Mouse (Mus musculus): ENCODE measurements at regions not wholly inside any gene's neighbourhood (a gene's known extent, or its start where the extent isn't known, plus 50 kb on each side); places are given as distances from the start of the nearest gene placed in this dataset.

DNA sequence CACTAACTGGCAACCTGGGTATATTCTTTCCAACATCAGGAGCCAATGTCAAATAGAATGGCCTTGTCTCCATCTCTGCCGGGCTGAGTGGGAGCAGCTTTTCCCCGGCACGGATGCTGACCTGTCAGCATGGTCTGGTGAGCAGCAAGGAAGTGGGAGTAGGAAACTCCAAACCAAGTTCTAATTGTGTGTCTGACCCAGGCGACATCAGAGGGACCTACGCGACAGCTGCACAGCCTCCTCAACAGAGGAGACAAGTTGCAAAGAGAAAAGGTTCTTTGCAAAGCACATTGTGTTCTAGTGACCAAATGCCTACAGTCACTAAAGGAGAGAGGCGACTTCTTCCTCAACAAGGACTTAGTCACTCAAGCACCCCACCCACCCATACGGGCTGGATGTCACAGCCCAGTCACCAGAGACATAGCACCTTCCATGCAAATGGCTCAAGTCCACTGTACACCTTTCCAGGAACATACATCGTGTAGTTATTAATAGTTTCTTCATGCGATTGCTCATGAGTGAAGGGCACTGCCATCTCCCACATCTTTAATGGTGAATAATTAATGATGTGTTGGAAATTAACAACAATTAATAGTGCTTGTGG, 334.8 kb upstream of the Hnrnpa3 start:
- DNase-seq (ENCODE audit: low read depth, low spot score) = no peak

DNA sequence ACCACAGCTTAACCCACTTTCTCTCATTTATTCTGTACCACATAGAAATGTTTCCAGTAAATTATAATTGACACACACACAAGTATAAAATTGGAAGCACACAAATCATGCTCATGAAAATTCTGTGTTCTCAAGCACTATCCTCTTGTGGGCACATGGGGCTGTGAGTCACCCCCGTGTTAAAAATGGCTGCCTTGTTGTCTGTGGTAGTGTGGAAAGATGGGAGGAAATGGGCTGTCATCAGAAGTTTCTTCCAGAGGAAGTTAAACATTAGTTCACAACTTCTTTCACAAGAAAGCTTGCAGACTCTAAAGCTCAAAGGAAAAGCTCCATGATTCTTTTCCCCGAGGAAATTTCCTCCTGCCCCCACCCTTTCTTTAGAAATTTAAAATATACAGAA, 329.5 kb upstream of the Hnrnpa3 start:
- no peak for DNase-seq (ENCODE audit: low read depth, low spot score)

DNA sequence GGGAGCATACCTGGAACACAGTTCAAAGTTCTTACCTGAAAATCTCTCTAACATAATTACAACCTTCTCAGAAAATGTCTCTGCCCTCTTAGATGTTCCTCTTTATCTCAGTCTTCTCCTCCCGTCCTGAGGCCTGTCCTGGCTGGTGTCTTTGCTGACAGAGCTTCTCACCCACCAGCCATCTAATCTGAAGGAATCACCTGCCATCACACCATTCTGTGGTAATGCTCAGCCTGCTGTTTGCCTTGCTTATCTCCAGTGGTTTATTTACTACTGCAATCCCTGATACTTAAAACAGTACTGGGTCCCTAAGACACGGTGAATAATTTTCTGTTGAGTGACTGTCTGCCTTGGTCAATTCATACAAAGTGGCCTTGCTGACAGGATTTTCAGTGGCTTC, 317.8 kb upstream of the Hnrnpa3 start:
- DNase-seq (ENCODE audit: low read depth, low spot score) = no peak

- no peak for DNase-seq (ENCODE audit: low read depth, low spot score)
These were observed 317.3 kb upstream of the Hnrnpa3 start for GRCm38 (mm10) chr2:75341726-75342280.

DNA sequence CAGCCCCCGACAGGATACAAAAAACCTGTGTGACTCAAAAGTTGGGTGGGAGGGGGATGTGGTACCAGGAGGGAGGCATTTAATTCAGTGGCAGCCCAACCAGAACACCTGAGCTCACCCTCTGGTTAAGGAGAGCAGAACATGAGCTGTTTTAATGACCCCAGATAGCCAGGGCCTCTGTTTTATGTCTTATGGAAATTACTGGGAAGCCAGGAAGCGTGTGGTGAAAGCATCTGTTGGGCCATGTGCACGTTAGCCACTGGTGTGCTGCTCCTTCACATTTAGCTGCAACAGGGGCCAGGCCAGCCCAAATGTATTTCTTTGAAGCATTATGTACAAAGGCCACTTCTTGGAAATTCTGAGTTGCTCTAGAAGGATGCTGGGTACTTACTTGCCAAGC, 308.2 kb upstream of the Hnrnpa3 start:
- DNase-seq (ENCODE audit: low read depth, low spot score) = no peak

DNA sequence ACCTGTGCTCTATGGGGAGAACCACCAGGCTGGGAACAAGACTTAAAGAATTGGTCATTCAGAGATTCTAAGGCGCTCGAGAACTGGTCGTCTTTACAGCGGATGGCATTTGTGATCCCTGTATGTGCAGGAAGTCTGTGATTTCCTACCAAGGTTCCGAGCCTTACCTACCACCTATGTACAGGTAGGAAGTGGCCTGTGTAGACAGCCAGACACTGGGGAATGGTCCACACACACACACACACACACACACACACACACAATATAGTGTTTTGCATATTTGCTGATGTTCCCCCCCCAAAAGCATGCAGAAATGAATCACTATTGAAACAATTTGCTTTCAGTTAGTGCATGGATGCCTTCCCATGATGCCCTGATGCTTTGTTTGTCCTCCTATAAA, 307.1 kb upstream of the Hnrnpa3 start:
- DNase-seq (ENCODE audit: low read depth, low spot score) = no peak

GRCm38 (mm10) chr2:75352564-75352963, 306.5 kb upstream of the Hnrnpa3 start:
- peak; percentile 12 for DNase-seq (ENCODE audit: low read depth, low spot score)

DNA sequence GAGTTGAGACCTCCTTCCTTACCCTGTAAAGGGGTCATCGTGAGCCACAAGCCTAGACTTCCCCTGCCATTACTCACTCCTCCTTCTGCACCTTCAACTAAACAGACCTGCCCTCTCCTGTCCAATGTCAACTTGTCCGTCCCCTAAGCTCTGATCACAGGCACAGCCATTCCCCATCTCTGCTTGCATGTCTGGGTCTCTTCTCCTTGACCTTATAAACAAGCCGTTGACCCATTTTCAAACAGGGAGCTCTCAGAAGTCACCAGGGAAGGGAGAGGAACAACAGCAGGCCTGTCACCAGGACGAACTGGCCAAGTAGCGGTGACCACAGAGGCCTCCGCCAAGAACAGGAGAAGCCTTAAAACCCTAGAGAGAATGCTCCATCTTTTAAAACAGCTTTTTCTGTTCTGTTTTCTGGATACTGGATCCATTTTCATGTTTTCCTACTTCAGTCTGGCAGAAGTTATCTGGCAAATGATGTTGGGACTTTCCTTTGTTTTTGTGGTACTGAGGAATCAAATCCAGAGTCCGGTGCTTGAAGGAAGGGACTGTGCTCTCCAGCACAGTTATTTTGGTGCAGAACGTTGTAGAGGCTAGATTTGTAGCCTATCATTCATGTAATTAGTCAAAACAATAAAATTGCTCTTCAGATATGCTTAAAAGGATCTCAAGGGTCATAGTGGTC, 302.2 kb upstream of the Hnrnpa3 start:
- no peak for DNase-seq (ENCODE audit: low read depth, low spot score)

GRCm38 (mm10) chr2:75357516-75357915, 301.5 kb upstream of the Hnrnpa3 start:
- no peak for DNase-seq (ENCODE audit: low read depth, low spot score)

DNA sequence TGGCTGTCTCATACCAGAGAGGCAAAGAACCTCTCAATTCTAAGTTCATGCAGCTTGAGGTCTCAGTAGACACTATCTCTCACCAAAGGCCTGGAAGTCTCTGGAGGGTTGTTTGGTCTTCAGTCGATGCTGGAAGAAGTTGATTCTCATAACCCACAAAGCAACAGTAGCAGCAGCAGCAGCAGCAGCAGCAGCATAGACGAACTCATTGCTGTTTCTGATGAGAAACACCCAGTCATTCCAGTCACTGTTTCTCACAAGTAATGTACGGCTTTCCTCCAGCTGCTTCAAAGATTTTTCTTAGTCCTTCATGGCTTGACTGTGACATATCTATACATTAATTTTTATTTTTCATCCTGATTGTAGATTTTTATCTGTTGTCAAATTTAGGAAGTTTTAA, 298.1 kb upstream of the Hnrnpa3 start:
- DNase-seq (ENCODE audit: low read depth, low spot score) = no peak

- no peak for DNase-seq (ENCODE audit: low read depth, low spot score)
These were observed 282.4 kb upstream of the Hnrnpa3 start for GRCm38 (mm10) chr2:75376666-75377065.

DNA sequence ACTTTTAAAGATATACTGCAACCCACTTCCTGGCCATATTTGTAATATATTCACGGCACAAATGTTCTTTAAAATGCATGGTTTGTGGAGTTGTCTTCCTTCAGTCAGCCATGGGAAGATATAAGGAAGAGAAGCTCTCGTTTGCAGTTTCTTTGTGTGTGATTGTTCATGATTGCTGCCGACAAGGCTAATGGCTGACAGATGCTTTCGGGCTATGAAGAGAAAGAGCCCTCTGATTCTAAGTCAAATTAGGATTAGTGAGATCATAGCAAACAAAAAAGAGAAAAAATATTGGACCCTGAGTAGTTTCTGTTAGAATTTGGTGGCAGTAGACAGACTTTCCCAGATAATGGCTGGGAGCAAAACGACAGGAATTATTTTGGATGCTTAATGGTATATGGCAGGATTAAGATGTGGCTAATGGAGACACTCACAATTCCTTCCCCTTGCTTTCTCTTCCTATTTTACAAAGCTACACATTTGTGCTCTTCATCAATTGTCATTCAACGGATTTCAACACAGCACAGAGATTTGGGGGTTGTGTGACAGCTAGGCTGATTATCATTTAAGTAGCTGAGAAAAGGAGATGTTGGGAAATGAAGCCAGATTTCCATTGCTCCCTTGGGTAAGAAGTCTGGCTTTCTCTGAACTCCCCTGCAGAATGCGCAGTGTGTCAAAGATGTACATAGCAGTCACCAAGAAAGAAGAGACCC, 273.4 kb upstream of the Hnrnpa3 start:
- DNase-seq (ENCODE audit: low read depth, low spot score) = no peak

DNA sequence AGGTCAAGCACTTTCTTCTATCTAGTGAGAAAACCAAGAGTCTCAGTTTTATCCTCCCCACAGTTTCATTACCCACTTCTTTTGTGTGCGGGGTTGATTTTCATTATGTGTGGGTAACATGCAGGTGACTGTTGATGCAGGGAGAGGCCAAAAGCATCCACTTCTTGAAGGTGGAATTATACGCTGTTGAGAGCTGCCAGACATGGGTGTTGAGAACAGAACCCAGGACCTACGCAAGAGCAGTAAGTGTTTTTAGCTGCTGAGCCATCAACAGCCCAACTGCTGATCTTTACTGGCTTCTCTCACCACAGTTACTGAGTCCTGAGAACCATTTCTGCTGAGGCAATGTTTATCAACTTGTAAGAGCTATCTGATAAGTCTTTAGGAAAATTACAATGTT, 272.4 kb upstream of the Hnrnpa3 start:
- no peak for DNase-seq (ENCODE audit: low read depth, low spot score)

- DNase-seq (ENCODE audit: low read depth, low spot score) = no peak
These were observed 267.0 kb upstream of the Hnrnpa3 start for GRCm38 (mm10) chr2:75392041-75392440.

- no peak for DNase-seq (ENCODE audit: low read depth, low spot score)
These were observed 264.0 kb upstream of the Hnrnpa3 start for GRCm38 (mm10) chr2:75394928-75395673.

GRCm38 (mm10) chr2:75396016-75396415, 263.0 kb upstream of the Hnrnpa3 start:
- no peak for DNase-seq (ENCODE audit: low read depth, low spot score)

GRCm38 (mm10) chr2:75400291-75400870, 258.7 kb upstream of the Hnrnpa3 start:
- DNase-seq (ENCODE audit: low read depth, low spot score) = no peak

DNA sequence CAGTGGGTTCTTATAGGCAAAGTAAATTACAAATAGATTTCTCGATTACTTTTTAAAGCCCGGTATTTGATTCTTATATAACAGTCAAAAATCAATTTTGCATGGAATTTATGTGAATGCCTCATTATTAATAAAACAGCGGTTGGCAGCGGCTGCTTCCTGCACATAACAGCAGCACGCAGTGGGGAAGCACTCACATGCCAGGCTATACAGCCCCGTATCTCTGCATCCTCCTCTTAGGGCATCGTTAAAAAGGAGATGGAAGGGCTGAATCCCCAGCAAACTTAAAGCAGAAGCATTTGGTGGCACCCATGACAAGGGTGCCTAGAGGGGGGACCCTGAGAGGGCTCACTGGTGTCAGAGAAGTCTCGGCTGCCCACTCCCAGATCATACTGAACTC, 255.3 kb upstream of the Hnrnpa3 start:
- no peak for DNase-seq (ENCODE audit: low read depth, low spot score)

- DNase-seq (ENCODE audit: low read depth, low spot score) = no peak
These were observed 253.4 kb upstream of the Hnrnpa3 start for GRCm38 (mm10) chr2:75405524-75406214.

- DNase-seq (ENCODE audit: low read depth, low spot score) = no peak
These were observed 252.2 kb upstream of the Hnrnpa3 start for GRCm38 (mm10) chr2:75406721-75407455.

Measured in brain, adult 2 months (tissue).